Mouse (Mus musculus): ENCODE results near the gene Gm10486. TPM values are rescaled to one million over a fixed set of nuclear protein-coding genes. Genes with fewer than 3 reads are reported as not detected.
"Not testable (repeated sequence)": the region's sequence is repeated elsewhere in the genome, so short reads cannot be mapped to it uniquely, and the experiment has no call there.

The Gm10486 gene
- total RNA-seq (2021), result not detected
- long read RNA-seq, experiment 1, result 0 reads
- long read RNA-seq, experiment 2, result 0 reads

DNA sequence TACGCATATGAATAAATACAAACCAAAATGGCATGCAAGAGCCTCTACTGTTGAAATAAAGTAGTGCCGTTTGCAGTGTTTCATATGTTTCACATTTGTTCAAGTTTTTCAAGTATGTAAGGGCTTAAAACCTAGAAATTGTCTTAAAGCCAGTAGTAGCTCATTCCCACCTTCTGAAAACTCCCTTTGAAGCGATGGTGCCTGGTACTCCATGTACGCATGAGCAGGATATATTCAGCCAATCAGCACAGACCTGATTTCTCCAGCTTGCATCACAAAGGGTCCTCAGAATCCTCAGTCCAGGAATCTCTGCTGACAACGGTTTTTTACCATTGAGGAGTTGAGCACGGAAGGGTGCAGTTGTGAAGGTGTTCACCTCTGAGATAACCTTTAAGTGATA lies at the start of gene Gm10486:
Gene Gm10486 (plus strand): TSS at position 301 of the 400 bp plus-strand sequence.
- DNase-seq, result not testable (repeated sequence)
